Mouse (Mus musculus) lung, postnatal 0 days (tissue): ENCODE results near the gene Xab2.

Source experiments
- CTCF ChIP-seq: IDR thresholded peaks from 2 replicates; pipeline ENCODE4 v1.5.1; 2016; ENCODE audit warnings: antibody characterized with exemption, mild to moderate bottlenecking
- EP300 ChIP-seq: IDR thresholded peaks from 2 replicates; pipeline ENCODE4 v1.6.1; 2016; ENCODE audit warnings: antibody characterized with exemption, mild to moderate bottlenecking, control low read depth

GRCm38 (mm10) chr8:3586993-3587390 is 34.1 kb downstream of the Xab2 start, which contains the start of gene Camsap3:
- TF ChIP-seq CTCF: no peak
- no peak for TF ChIP-seq EP300
